Mouse (Mus musculus) heart, adult 9 months (tissue): ENCODE data around the gene Nek9.
"Not testable (repeated sequence)": the region's sequence is repeated elsewhere in the genome, so short reads cannot be mapped to it uniquely, and the experiment has no call there.

Experiments used
- DNase-seq, 2 experiments: peaks; one replicate each; pipeline ENCODE4 v3.0.0; 2022; ENCODE audit warnings: low spot score in 2 of 2

The Nek9 gene

DNA sequence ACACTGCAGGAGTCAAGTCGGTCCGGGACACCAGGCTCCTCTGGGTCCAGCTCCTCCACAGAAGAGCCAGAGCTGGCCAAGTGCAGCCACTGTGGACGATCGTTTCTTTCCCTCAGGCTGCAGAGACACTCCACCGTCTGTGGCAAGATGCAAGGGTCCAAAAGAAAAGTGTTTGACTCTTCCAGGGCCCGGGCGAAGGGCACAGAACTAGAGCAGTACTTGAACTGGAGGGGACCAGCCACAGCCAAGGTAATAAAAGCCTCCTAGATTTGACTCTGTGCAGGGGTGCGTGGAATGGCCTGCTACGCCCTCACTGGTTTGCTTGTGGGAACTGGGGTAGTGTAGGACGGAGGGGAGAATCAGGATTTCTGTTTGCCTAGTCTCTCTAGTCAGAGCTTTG lies 48.5 kb downstream of the Nek9 start:
- no peak for DNase-seq

DNA sequence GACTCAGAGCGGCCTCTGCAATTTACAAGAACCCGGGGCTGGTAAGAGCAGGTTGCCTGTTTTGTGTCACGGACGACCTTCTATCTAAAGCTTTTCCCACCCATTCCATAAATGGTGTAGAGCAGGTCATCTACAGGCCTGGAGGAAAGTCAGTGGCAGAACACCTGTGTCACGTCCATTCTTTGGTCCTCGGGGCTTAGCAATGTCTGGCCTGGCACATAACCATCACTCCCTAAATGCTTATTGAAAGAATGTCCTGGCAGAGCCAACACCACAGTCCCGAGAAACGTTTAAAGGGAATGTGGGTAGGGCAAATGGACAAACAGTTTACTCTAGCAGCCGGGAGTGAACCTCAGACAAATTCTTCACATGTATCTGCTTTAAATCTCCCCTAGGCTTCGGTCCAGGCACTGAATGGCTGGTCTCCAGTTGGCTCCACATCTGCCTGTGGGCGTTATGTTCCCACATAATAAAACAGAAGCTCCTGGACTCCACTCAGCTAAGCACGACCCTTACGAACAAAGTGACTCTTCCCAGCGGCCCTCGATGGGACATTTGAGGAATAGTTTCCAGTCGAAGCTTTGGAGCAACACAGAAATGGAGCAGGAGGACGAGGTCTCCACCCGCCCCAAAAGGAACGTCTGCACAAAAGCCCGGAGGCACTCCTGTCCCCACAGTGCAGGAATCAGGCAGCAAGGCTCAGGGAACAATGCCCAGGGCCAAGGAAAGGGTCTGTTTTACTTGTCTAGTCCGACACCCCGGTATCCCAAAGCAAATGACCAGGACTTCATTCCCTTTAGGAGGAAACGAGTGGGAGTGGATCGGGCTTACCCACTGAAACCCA lies 49.8 kb downstream of the Nek9 start:
- DNase-seq, result peak in 1 of 2 experiments; percentile 38

DNA sequence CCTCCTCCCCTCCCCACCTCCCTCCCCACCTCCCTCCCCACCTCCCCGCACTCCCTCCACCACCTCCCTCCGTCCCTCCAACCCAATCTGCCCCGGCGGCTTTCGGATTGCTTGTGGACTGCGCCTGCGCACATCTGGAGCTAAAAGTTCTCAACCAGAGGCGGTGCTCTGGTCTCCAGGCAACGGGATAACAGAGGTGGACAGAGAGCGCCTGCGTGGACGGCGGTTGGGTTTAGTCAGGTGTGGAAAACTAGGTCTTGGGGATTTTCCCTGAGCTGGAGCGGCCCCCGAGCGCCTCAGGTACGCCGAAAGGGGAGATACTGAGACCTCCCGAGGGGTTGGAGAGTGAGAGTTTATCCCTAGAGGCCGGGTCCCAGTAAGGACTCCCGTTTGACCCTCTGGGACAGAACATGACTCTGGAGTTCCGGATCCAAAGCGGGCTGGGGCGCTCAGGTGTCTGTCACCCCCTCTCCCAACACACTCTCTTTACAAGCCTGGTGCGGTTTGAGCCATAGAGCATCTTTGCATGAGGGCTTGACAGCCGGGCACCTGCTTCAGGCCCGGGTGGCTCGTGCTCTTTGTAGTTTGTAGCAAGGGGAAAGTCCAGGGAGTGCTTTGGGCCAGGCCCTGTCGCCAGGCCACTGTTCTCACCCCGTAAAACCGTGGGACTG lies 50.5 kb downstream of the Nek9 start, which contains the start of gene Zc2hc1c:
Zc2hc1c (plus strand) TSS at position 106 of the 671 bp plus-strand sequence.
- DNase-seq, result peak; percentile 93 to 94

DNA sequence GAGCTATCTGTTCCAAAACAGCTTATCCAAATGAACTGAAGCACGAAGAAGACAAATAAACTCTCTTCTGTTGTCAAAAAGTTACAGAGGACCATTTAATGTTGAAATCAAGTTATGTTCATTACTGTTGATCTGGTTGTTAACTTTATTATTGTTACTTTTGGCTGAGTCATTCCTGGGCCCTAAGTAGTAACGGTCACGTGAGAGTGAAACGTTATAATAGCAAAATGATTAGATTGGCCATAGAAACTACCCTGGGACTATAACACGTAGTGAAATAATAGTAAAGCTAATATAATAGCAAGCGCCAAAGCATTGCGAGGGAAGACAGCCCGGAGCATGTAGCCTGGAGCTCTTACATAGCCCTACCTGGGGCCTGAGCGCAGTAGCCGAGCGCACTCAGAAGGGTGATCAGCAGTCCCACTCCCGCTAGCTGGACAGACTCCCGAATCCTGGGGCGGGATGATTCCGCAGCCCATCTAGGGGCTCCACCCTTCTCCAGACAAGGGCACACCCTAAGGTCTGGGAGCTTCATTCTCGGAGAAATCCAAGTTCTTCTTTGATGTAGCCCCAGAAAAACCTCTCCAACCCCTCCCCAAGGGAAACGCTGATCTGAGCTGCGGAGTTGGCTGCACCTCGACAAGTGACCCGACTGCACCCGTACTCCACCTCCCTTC lies 51.2 kb downstream of the Nek9 start, which contains the start of gene Acyp1:
Acyp1 (minus strand) TSS at position 630 of the 677 bp plus-strand sequence.
- DNase-seq, result peak; percentile 64 to 71

DNA sequence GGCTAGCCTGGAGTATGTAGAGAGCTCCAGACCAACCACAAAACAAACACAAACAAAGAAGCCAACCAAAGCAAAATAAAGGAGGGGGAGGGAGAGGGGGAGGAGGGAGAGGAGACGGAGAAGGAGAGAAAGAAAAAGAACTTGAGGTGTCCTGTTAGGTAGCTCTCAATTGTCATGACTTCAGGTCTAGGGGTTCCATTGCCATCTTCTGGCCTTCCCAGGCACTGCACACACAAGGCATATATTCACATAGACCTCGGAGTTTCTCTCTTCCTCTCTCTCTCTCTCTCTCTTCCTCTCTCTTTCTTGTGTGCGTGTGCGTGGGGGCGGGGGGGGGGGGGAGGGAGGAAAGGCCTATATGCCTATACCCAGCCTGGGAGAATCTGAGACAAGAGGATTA lies 52.2 kb downstream of the Nek9 start:
- no peak for DNase-seq

DNA sequence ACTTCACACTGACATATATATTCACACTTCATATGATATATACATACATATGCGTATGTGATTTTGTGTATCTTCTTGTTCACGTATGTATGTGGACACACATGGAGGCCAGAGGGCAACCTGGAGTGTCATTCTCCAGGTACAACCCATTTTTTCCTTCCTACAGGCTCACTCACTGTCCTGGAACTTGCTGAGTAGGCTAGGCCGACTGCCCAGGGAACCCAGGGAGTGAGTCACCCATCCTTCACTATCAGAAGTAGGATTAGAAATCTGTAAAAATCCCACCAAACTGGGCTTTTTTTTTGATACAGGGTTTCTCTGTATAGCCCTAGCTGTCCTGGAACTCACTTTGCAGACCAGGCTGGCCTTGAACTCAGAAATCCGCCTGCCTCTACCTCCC lies 54.2 kb downstream of the Nek9 start:
- DNase-seq, result no peak

DNA sequence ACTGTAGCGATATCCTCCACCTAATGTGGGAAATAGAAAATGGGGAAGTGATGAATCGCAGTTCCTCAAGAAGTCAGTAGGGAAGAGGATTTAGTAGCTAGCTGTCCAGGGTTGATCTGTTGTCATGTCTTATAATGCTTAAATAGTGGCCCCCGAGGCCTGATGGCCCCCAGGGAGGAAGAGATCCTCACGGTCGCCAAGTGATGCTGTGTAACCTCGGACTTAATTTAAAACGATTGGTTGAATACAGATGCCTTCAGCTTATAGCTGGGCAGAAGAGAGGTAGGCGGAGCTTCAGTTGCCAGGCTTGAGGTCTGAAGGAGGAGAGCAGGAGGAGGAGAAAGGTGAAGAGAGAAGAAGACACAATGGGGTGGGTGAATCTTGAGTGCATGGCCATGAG lies 54.8 kb downstream of the Nek9 start:
- DNase-seq, result no peak

DNA sequence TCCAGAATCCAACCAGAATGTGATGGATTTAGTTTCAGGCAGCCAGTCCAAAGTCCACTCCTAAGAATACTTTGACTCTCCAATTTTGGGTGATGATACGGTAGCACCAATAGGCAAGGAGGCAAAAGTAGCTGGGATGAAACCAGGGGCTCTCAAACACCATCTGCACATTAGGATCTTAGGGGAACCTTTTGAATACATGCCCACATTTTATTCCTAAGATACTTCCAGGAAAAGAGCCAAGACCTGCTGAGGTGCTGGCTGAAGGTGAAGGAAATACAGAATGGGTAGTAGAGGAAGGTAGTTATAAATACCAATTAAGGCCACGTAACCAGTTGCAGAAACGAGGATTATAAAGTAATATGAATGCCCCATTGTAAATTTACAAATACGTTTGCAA lies 57.4 kb downstream of the Nek9 start:
- not testable (repeated sequence) for DNase-seq

DNA sequence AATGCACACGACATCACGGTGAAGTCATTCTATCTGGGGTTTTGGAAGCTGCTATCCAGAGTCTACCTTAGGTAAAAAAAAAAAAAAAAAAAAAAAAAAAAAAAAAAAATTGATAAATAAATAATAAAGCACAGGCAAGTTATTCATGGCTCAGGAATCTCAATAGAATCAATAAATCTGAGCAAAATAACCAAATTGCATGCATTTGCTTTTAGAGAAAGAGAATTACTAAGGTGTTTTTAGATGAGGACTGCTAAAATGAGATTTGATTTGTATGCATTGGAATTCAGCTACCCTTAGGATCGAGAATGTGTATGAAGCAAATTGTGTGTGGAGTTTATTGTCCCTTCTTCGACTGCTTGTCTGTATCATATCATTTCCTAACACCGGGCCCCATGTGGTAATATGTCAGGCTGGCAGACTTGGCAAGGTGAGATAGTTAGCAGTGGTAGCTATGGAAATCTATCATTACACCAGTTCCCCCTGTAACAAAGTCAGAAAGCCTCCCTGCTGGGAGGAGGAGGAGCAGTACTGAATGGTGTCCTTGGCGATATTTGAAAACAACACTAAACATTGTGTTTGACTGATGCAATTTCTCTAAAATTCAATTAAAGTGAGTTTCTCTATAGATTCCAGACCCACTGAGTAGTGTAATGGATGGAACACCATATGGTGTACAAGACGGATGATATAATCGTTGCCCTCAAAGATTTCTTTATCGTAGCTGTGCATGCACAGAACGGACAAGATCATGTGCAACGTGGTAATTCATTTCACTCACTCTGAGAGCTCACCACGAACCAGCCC lies 58.1 kb downstream of the Nek9 start:
- DNase-seq, result no peak

DNA sequence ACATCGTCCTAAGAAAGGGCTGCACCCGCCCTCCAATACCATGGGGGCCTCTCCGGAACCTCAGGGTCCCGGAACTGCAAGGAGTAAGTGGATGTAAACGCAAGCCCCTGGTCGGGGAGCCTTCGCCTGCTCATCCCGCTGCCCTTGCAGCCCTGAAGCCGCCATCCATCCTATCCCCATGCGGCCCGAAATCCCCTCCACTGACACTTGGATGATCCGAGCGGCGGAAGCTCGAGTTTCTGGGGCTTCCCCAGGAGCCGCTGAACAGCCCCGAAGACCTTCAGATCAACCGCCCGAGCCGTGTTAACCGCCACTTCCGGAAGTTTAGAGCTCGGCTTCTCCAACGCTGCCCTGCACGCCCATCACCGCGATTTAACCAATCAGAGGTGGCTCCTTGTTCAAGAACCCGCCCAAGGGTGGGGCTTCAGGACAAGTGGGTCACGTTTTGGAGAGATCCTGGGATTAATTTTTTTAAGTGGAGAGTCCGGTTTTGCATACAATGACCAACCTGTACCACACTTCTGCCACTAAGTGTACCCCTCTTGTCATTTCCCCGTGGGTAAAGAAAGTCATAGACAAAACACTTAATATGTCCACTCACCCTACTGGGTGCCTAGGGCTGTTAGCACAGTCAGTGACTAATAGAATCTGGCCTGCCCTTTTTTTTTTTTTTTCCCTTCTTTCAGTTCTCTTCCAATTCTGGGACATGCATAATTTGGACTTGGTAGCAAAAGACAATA lies 58.9 kb downstream of the Nek9 start:
- peak; percentile 97 to 99 for DNase-seq

DNA sequence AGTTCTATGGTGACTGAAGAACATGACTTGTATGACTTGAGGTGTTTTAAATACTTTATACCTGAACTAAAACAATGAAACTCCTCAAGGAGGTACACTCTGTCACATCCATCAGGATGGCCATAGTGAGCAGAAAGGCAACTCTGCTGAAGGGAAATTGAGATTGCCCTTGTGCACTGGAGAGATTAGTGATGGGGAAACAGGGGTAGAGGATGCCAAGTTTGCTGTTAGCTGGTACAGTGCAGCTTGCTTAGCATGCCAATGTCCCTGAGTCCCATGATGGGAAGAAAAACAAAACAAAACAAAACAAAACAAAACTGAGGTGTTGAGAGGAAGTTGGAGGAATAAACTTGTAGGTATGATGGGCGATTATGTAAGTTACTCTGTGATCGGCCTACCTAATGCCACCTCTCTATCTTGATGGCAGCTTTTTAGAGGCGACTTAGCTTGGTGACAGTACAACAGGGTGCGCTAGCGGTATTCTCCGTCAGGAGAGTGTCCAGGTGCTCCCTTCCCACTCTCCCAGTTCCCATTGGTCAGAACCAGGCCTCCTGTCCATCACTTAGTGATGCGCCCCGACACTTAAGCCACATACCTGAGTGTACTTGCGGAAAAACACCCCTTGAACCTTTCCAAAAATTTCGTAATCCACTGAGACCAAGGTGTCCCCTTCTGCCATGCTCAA lies 59.6 kb downstream of the Nek9 start:
- DNase-seq, result peak in 1 of 2 experiments; percentile 37

DNA sequence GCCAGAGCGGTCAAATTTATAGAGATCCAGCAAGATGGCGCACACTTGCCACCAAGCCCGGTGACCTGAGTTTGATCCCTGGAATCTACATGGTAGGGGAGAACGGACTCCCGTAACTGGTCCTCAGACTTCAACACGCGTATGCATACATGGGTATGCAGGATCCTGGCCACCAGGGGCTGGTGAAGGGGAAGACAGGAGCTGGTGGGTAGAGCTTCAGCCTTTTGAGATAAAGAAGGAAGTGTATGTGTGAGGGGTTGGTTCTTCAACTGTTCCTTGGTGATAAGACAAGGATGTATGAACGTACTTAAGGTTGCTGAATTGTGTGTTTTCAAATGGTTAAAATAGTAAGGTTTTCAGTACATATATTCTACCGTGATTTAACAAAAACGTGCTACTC lies 60.2 kb downstream of the Nek9 start:
- no peak for DNase-seq

DNA sequence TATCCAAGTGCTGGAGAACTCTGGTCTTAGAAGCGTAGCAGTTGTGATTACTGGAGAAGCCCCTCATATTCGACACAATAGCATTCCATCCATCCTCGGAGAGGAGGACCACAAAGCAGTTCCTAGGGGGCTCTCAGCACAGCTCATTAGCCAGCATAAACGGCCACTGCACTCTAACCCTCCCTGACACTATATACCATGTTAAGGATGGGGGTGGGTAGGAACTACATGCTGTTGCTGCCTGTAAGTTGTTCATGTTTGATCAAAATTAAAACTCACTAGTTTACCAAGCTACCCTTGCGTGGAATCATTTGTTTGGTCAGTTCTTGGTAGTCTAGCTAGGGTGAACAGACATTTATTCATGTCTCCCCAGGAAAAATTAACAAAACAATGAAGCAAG lies 62.9 kb downstream of the Nek9 start:
- no peak for DNase-seq

DNA sequence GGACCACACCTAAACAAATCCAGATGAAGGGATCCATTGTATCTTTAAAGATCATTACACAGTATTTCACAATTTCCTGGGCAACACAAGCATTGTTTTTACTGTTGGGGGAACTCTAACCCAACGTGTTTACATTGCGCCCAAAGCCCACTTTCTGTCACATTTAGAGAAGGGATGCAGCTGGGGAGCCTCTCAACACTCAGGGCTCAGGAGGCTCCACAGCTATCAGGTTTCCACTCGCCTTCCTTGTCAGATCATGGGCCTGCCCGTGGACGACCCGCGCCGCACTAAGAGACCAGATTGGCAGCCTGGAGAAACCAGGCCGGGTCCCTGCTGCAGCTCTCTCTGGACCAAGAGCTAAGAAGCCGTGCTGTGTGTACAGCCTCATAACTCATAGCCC lies 65.7 kb downstream of the Nek9 start:
- DNase-seq, result peak in 1 of 2 experiments; percentile 41

DNA sequence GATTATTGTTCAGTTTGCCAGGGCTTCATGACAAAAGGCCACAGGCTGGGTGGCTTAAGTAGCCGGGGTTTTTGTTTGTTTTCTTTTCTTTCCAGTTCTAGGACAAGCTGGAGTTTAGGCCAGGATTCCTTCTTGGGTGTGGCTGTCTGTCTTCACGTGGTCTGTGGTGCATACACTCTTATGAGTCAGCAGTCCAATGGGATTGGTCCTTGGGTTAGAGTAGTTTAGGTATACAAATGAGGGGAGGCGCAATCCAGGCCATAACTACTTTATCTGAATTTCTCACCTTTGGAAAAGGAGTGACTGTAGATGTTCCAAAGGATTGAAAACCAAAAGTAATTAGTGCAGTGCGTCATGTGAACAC lies 67.3 kb downstream of the Nek9 start:
- DNase-seq, result no peak

DNA sequence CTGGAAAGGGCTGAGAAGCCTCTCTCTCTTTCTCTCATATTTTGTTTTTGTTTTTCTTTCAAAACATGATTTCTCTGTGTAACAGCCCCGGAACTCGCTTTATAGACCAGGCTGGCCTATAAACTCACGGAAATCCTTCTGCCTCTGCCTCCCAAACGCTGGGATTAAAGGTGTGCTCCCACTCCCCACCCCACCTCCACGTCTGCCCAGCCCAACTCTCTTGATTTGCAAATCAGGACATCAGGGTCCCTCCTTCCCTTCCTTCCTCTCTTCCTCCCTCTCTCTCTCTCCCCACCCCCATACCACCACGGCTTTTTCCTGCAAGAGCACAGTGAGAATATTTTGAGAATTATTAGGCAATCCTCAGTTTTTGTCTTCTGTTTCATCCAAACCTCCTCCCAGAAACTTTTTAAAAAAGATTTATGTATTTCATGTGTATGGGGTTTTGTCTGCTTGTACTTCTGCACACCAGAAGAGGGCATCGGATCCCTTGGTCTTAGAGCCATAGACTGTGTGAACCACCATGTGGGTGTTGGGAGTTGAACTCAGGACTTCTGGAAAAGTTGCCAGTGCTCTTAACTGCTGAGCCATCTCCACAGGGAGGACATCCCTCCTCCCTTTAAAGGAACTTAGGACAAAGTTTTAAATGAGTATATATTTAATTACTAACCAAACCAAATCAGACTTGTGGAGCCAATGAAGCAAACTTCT lies 67.9 kb downstream of the Nek9 start:
- DNase-seq, result no peak

DNA sequence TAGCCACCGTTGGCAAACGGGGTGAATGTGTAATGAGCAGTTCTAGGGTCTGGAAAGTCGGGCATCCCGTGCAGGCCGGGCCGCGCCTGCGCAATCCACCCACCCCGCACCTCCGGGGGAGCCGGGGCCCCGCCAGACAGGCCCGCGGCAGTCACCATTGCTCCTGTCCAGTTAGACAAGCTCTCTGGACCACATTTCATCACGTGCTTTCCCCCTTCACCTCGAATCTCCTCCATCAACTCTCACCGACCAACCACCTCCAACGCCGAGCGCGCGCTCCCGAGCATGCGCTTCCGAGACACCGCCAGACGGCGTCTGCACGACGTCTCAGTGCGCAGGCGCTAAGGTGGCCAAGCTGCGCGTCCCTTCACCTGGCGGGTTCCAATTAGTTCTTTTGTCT lies 68.8 kb downstream of the Nek9 start, which contains the start of gene Mlh3:
Mlh3 (minus strand) TSS at position 281 of the 400 bp plus-strand sequence.
- peak; percentile 81 for DNase-seq

DNA sequence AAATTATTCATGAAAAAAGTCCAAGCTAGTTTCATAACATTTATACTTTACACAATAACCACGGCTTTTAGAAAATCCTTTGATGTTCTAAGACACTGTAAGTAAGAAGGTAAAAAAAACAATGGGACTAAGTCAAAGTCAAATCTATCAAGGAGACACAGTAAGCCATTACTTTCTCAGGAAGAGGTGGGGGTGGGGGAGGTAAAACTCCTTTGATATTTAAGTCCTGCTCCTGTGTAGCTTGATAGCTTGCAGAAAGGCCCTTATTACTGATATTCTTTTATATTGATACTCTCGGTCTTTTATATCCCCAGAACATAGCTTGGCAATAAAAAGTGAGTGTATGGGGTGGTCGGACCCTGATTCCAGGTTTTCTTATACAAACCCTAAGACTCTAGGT lies 69.3 kb downstream of the Nek9 start:
- no peak for DNase-seq

DNA sequence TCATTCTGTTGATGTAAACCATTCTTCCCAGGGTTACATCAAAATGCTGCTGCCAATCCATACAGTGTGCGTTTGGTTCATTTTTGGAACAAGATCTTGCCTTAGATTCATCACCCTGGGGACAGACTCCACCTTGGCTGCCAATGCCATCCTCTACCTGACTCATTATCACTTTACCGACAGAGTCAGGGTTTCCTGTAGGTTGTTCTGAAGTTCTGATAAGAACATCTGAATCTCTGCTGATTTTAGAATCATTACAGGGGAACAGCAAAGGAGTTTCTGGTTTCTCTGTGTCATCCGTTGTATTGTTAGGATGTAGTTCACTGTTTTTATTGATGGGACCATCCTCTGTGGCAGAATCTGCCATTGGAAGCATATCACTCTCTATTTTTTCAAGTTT lies 72.9 kb downstream of the Nek9 start:
- DNase-seq, result no peak

DNA sequence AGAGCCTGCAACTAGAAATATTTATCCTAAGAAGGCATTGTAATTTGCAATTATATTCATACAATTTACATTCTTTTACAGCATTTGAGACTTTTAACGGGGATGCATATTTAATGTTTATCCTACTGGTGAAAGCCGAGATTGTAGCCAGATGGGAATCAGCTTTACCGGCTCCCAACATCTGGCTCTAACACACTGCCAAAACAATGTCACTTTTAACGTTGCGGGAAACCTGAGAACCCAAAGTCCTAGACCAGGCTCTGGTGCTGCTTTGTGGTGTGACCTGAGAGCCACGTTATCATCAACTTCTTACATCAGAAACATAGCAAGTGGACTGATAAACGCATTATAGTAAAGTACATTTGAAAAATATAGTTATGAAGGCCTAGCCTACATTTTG lies 74.2 kb downstream of the Nek9 start:
- DNase-seq, result no peak
